Mouse (Mus musculus) myocyte (in vitro differentiated cells): ENCODE results near the gene Rnf145.

ENCODE experiments used
- CEBPB ChIP-seq: IDR thresholded peaks from 2 replicates; pipeline ENCODE4 v1.6.1; 2011; ENCODE audit warnings: mild to moderate bottlenecking, moderate library complexity; ENCODE audit not compliant: poor library complexity, insufficient read depth, severe bottlenecking
- E2F4 ChIP-seq: IDR thresholded peaks from one replicate; pipeline ENCODE4 v1.6.1; 2011; ENCODE audit warnings: mild to moderate bottlenecking, control low read depth, moderate library complexity; ENCODE audit not compliant: insufficient read depth
- MYOD1 ChIP-seq, 3 experiments: IDR thresholded peaks; one replicate each; pipeline ENCODE4 v1.6.1; 2011; ENCODE audit warnings: control low read depth in 2 of 3, low read depth in 2 of 3, mild to moderate bottlenecking in 2 of 3, moderate library complexity in 1 of 3; ENCODE audit not compliant: insufficient read length in 2 of 3, control insufficient read depth in 1 of 3
- POLR2A ChIP-seq: IDR thresholded peaks from one replicate; pipeline ENCODE4 v1.6.1; 2011; ENCODE audit warnings: low read depth, mild to moderate bottlenecking, control low read depth, moderate library complexity; ENCODE audit not compliant: insufficient read length
- SRF ChIP-seq: IDR thresholded peaks from one replicate; pipeline ENCODE4 v1.6.1; 2011; ENCODE audit warnings: low read depth; ENCODE audit not compliant: control insufficient read depth, insufficient read length
- TCF12 ChIP-seq: IDR thresholded peaks from one replicate; pipeline ENCODE4 v1.6.1; 2011; ENCODE audit warnings: mild to moderate bottlenecking, control low read depth; ENCODE audit not compliant: poor library complexity, insufficient read depth, severe bottlenecking
- USF1 ChIP-seq: IDR thresholded peaks from one replicate; pipeline ENCODE4 v1.6.1; 2011; ENCODE audit warnings: low read depth, mild to moderate bottlenecking, control low read depth, moderate library complexity

GRCm38 (mm10) chr11:44593016-44593415, 74.3 kb downstream of the Rnf145 start:
- no peak for TF ChIP-seq POLR2A
- TF ChIP-seq SRF: no peak
- no peak for TF ChIP-seq E2F4
- no peak for TF ChIP-seq USF1
- TF ChIP-seq CEBPB: no peak
- TF ChIP-seq TCF12: no peak
- no peak for TF ChIP-seq MYOD1 (IDR thresholded peaks at IDR 0.05; ENCODE audit: control insufficient read depth in 1 of 3, insufficient read length in 2 of 3, low read depth in 2 of 3)
